Mouse (Mus musculus): ENCODE measurements around the gene Fnbp1. TPM values are rescaled to one million over a fixed set of nuclear protein-coding genes. Genes with fewer than 3 reads are reported as not detected.

Gene Fnbp1
- polyA plus RNA-seq (2015; fragmentation: Illumina TruSeq; extraction: RNeasy Lipid Tissue Mini Kit (QIAGEN cat#74804); ENCODE audit: low read depth, low replicate concordance), result 94.0 TPM

GRCm38 (mm10) chr2:31141867-31142454, at the start of gene Fnbp1:
Gene Fnbp1, minus strand, starts transcription at chr2:31142008.

GRCm38 (mm10) chr2:31151892-31152812, 10.3 kb upstream of the Fnbp1 start, which contains the start of gene Gpr107:
Gene Gpr107, plus strand, starts transcription at chr2:31152316.

GRCm38 (mm10) chr2:30981790-30982513, 159.9 kb downstream of the Fnbp1 start, which contains the start of the genes BC005624 and Usp20:
Gene BC005624, minus strand, starts transcription at chr2:30982201.
Gene Usp20, plus strand, starts transcription at chr2:30982279.

Other genes with a start within 250 kb of the Fnbp1 start
- 5.0 TPM for gene Ptges, start 212.1 kb downstream of the Fnbp1 start, polyA plus RNA-seq (2015; fragmentation: Illumina TruSeq; extraction: RNeasy Lipid Tissue Mini Kit (QIAGEN cat#74804); ENCODE audit: low read depth, low replicate concordance)
- 29.3 TPM for gene Tor1b, start 189.0 kb downstream of the Fnbp1 start, polyA plus RNA-seq (2015; fragmentation: Illumina TruSeq; extraction: RNeasy Lipid Tissue Mini Kit (QIAGEN cat#74804); ENCODE audit: low read depth, low replicate concordance)
- 57.1 TPM for gene Tor1a, start 174.1 kb downstream of the Fnbp1 start, polyA plus RNA-seq (2015; fragmentation: Illumina TruSeq; extraction: RNeasy Lipid Tissue Mini Kit (QIAGEN cat#74804); ENCODE audit: low read depth, low replicate concordance)
- gene BC005624, start 159.8 kb downstream of the Fnbp1 start, polyA plus RNA-seq (2015; fragmentation: Illumina TruSeq; extraction: RNeasy Lipid Tissue Mini Kit (QIAGEN cat#74804); ENCODE audit: low read depth, low replicate concordance), result 85.4 TPM
- gene Usp20, start 159.7 kb downstream of the Fnbp1 start, polyA plus RNA-seq (2015; fragmentation: Illumina TruSeq; extraction: RNeasy Lipid Tissue Mini Kit (QIAGEN cat#74804); ENCODE audit: low read depth, low replicate concordance), result 42.2 TPM
- gene Gpr107, start 10.3 kb upstream of the Fnbp1 start, polyA plus RNA-seq (2015; fragmentation: Illumina TruSeq; extraction: RNeasy Lipid Tissue Mini Kit (QIAGEN cat#74804); ENCODE audit: low read depth, low replicate concordance), result 24.5 TPM
- 146 TPM for gene Ncs1, start 103.8 kb upstream of the Fnbp1 start, polyA plus RNA-seq (2015; fragmentation: Illumina TruSeq; extraction: RNeasy Lipid Tissue Mini Kit (QIAGEN cat#74804); ENCODE audit: low read depth, low replicate concordance)
- gene Hmcn2, start 172.4 kb upstream of the Fnbp1 start, polyA plus RNA-seq (2015; fragmentation: Illumina TruSeq; extraction: RNeasy Lipid Tissue Mini Kit (QIAGEN cat#74804); ENCODE audit: low read depth, low replicate concordance), result 0.42 TPM